Mouse (Mus musculus) NIH3T3 (cell line): ENCODE results near the gene Acad11.

ENCODE experiments used
- DNase-seq: peaks from one replicate; pipeline ENCODE4 v3.0.0-alpha.2; 2012; ENCODE audit warnings: low read depth

Gene Acad11

DNA sequence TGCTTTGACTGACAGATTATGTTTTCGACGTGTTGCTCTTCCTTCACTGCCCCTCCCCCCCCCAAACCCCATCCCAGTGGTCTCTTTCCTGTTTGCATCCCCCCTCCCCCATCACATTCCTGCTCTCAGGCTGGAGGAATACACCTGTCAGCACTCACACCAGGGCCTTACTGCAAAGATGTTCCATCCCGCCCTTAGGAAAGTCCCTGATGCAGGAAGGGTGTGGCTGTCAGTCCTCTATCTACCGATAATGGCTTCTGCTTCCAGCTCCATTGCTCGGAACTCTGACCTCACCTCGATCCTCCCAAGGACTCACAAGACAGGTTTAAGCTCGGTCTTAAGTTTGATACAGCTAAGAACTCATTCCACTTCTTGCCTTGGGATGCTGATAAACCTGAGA lies 83.5 kb downstream of the Acad11 start:
- no peak for DNase-seq

GRCm38 (mm10) chr9:104148969-104149368 lies 85.8 kb downstream of the Acad11 start:
- DNase-seq = no peak

GRCm38 (mm10) chr9:104152121-104152520 lies 88.9 kb downstream of the Acad11 start:
- DNase-seq = no peak

DNA sequence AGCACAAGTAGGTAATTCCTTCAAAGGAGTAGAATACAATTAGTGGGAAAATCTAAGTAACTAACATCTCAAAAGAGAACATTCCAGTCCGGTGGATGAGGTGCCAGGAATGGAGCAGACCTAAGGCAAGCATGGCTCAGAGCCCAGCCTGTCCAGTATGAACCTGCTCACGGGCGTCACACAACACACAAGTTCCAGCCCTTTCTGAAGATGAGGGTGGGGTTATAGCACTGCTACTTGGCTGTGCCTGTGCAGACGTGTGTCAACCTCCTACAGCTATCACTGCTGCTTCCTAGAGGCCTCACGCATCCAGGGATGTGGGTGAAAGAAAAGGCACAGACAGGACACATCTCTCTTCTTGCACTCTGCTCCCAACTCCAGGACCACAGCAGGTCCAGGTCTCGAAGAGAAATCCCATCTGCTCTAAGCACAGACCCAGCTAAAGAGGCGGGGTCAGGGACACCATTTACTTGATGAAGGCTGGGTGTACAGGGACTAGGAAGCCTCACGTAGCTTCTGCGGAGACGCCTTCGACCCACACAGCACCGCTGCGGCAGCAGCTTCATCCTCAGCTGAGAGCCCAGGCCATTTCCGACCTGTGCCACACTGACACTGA lies 92.0 kb downstream of the Acad11 start:
- DNase-seq = no peak

GRCm38 (mm10) chr9:104156506-104156905 lies 93.3 kb downstream of the Acad11 start:
- DNase-seq = no peak

DNA sequence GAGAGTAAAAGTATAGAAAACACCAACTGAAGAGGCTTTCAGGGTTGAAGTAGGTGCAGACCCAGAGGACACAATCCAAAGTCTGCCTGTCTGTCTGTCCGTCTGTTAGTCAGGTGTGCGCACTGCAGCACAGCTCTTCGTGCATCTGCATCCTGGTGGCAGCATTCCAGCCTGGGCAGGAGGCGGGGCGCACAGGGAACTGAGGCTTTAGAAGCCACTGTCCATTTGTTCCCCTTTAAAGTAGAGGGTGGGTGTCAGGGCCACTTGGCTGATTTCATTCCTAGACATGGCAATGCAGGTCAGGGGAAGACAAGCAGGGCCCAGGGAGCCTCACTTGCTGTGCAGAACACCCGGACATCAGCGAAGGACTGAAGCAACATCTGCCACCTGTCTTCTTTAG lies 94.1 kb downstream of the Acad11 start:
- DNase-seq = no peak

GRCm38 (mm10) chr9:104161117-104161516 lies 97.9 kb downstream of the Acad11 start:
- DNase-seq = no peak

GRCm38 (mm10) chr9:104164194-104164593 lies 101.0 kb downstream of the Acad11 start:
- no peak for DNase-seq

DNA sequence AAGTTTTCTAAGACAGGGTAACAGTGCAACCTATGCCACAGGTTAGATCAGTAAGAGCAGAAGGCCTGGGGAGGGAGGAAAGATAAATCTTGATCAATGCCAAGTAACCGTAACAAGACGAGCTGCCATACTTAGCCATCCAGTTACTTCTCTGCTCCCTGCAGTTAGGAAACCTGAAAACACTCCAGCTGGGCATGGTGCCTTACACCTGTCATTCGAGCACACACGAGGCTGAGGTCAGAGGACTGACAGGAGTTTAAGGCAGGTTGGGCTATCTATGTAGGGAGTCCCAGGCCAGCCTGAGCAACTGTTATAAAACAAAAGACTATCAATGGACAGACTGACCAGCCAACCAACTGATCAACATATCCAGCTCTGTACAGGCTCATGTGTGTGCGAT lies 102.7 kb downstream of the Acad11 start:
- DNase-seq = no peak

DNA sequence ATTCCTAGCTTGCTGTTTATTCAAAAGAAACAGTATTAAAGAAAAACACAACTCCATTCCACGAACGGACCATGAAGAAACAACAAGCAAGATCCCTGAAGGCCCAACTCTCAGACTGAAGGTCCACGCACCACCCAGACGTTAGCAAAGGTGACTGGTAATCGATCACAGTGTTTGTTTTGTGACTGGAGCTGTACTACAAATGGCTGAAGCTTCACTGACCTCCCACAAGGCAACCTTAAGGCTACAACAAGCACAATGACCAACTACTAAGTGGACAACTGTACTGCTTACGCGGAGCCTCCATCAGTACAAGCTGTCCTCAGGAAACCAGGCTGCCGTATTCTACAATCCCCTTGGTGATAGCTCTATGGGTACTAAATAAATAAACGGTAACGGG lies 106.8 kb downstream of the Acad11 start:
- DNase-seq = no peak

- DNase-seq = no peak
Measured at GRCm38 (mm10) chr9:104171651-104172050, 108.5 kb downstream of the Acad11 start.

- DNase-seq = no peak
Measured at GRCm38 (mm10) chr9:104172342-104172741, 109.2 kb downstream of the Acad11 start.
